Mouse (Mus musculus) ES-E14 (cell line): Measurements from ENCODE around the gene Ralgds.

Experiments
- CHD2 ChIP-seq: IDR thresholded peaks from 2 replicates; pipeline ENCODE4 v1.6.1; 2014; ENCODE audit warnings: mild to moderate bottlenecking, low read depth, low read length, inconsistent platforms
- HCFC1 ChIP-seq: IDR thresholded peaks from 2 replicates; pipeline ENCODE4 v1.6.1; 2012; ENCODE audit warnings: low read length, inconsistent platforms, borderline replicate concordance; ENCODE audit not compliant: insufficient read depth
- ZC3H11A ChIP-seq: IDR thresholded peaks from 2 replicates; pipeline ENCODE4 v1.6.1; 2012; ENCODE audit warnings: low read depth, mild to moderate bottlenecking, inconsistent platforms, low read length, borderline replicate concordance
- ZNF384 ChIP-seq: IDR thresholded peaks from 2 replicates; pipeline ENCODE4 v1.6.1; 2012; ENCODE audit warnings: low read depth, low read length, inconsistent platforms

GRCm38 (mm10) chr2:28540587-28541227, 27.8 kb downstream of the Ralgds start:
- TF ChIP-seq ZC3H11A (no peak), HCFC1 (no peak), CHD2 (no peak), ZNF384 (no peak)
